Mouse (Mus musculus): ENCODE data around the gene Nol7.

- TF ChIP-seq CTCF (IDR thresholded peaks at IDR 0.05; ENCODE audit: borderline replicate concordance, extremely low read depth, insufficient read depth, insufficient read length) (no peak), POLR2A (IDR thresholded peaks at IDR 0.05; ENCODE audit: borderline replicate concordance, extremely low read depth, insufficient read depth, insufficient read length, poor library complexity, severe bottlenecking) (no peak)
These were observed 25.3 kb upstream of the Nol7 start for GRCm38 (mm10) chr13:43372892-43373291.

Data from brain, embryonic 14.5 days (tissue).